Mouse (Mus musculus): ENCODE results near the gene Cobll1.

DNA sequence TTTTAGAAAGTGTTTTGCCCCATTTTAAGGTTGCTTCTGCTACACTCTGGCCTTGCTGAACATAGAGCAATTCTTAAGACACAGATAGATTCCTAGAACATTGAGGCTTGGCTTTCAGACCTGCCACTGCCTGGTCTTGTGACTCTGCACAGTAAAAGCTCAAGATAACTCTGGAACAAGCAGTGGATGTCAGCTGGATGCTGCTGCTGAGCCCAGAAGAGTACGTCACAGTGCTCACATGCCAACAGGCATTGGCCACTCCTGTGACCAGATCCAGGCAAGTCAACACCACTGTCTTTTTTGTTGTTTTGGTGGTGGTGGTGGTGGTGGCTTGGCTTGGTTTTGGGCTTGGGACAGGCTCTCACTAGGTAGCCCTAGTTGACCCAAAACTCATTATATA lies 18.6 kb downstream of the Cobll1 start:
- TF ChIP-seq POLR2A (IDR thresholded peaks at IDR 0.05; ENCODE audit: low read depth, low read length) (no peak), CTCF (IDR thresholded peaks at IDR 0.05; ENCODE audit: borderline replicate concordance, insufficient read depth, low read length) (no peak)
